Mouse (Mus musculus) thymus, adult 2 months (tissue): ENCODE data around the gene Gm47841. TPM values are rescaled to one million over a fixed set of nuclear protein-coding genes. Genes with fewer than 3 reads are reported as not detected.

Experiments used
- DNase-seq: peaks from one replicate; pipeline ENCODE4 v3.0.0; 2021
- H3K27ac ChIP-seq: fragments of 200-500 bp; 2 replicates; pipeline ENCODE4 v1.5.1; 2012; ENCODE audit warnings: low read length, control low read depth; ENCODE audit not compliant: control insufficient read depth, insufficient read depth
- H3K27me3 ChIP-seq: fragments of 200-500 bp; 2 replicates; pipeline ENCODE4 v1.6.1; 2012; ENCODE audit warnings: mild to moderate bottlenecking, low read length, moderate library complexity, mixed read lengths; ENCODE audit not compliant: control insufficient read depth, insufficient read depth
- H3K36me3 ChIP-seq: fragments of 200-500 bp; 2 replicates; pipeline ENCODE4 v1.6.1; 2012; ENCODE audit warnings: mild to moderate bottlenecking, low read length, moderate library complexity; ENCODE audit not compliant: control insufficient read depth, insufficient read depth
- H3K4me1 ChIP-seq: fragments of 200-500 bp; replicated peaks from 2 replicates; pipeline ENCODE4 v1.6.1; 2012; ENCODE audit warnings: low read length; ENCODE audit not compliant: control insufficient read depth, insufficient read depth
- H3K4me3 ChIP-seq: fragments of 200-500 bp; 2 replicates; pipeline ENCODE4 v1.5.1; 2012; ENCODE audit warnings: mild to moderate bottlenecking, low read length, control low read depth, moderate library complexity; ENCODE audit not compliant: control insufficient read depth, insufficient read depth
- CTCF ChIP-seq: fragments of 200-500 bp; IDR thresholded peaks from 2 replicates; pipeline ENCODE4 v1.5.1; 2012; ENCODE audit warnings: mild to moderate bottlenecking, control low read depth, low read length, moderate library complexity, borderline replicate concordance; ENCODE audit not compliant: control insufficient read depth, poor library complexity, insufficient read depth; ENCODE audit errors: extremely low read depth
- POLR2A ChIP-seq: fragments of 200-500 bp; IDR thresholded peaks from 2 replicates; pipeline ENCODE4 v1.6.1; 2012; ENCODE audit warnings: mild to moderate bottlenecking, low read length, control low read depth, moderate library complexity; ENCODE audit not compliant: control insufficient read depth, poor library complexity, insufficient read depth; ENCODE audit errors: extremely low read depth
- WGBS: fragments of 180-500 bp; shearing (Covaris S2); methylation state at CpG from one replicate; pipeline ENCODE4 v1.1.7; 2018; 5-methylcytosine and 5-hydroxymethylcytosine counted together
- polyA plus RNA-seq: library from polyadenylated mRNA; depleted of rRNA; stranded (reverse); fragments of >200 nt; gene quantifications from 2 replicates; pipeline ENCODE4 v1.2.3, GENCODE M21; 2012

Gm47841 gene
- polyA plus RNA-seq, 1 experiment = not detected

DNA sequence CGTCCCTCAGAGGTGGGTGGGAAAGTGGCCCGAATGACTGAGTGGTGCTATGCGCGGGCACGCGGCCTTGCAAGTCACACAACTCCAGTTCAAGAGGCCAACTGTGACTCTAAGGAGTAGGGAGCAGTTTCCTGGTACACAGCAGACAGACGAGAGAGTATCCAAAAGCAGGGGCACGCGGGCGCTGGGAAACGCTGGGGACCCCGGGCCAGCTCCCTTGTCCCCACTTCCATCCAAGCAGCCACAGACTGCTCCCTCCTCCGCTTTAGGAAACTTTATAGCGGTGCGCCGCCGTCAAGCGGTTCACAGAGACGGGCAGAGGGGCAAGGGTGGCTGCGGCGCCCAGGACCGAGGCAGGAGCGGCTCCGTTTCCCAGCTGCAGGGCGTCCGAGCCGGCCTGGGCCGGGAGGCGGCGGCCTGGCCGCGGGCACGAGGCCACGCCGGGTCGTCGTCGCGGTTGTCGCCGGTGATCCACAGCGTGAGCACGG is 1.1 kb downstream of the Gm47841 start:
- H3K4me3 ChIP-seq = no peak overlapping the region
- H3K4me1 ChIP-seq = no peaks in the 10 kb centered on the region
- no peak for DNase-seq
- H3K36me3 ChIP-seq = no peaks in the 10 kb centered on the region
- 7% methylated on average over 43 of the region's 43 CpGs for WGBS
- TF ChIP-seq CTCF (no peak), POLR2A (no peak)
- H3K27me3 ChIP-seq = peaks cover 19% of the 10 kb centered on the region; the same call in 1 of the 2 replicates
- H3K27ac ChIP-seq = no peak overlapping the region

DNA sequence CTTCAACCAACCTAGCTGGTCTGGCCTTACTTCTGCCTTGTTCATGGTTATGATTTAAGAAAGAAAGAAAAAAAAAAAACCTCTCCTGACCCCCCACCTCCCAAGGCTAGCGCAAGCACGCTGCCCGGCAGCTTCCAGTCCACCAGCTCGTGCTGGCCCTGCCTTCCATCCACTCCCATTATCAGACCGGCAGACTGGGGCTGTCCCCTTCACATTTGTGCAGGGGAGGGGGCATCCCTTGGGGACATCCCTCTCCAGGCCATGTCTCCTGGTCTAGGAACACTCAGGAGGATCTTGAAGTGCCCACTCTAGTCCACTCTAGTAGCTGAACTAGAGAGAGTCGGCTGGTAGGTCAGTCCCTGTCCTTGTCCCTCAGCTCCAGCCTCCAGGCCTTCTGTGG is 2.7 kb downstream of the Gm47841 start:
- Histone ChIP-seq H3K27me3 (peaks cover 19% of the 10 kb centered on the region; the same call in 1 of the 2 replicates), H3K4me3 (no peak overlapping the region), H3K27ac (no peak overlapping the region), H3K4me1 (no peaks in the 10 kb centered on the region), H3K36me3 (no peaks in the 10 kb centered on the region)
- no peak for TF ChIP-seq POLR2A
- TF ChIP-seq CTCF = no peak
- WGBS = 48% methylated on average over 6 of the region's 6 CpGs
- no peak for DNase-seq

DNA sequence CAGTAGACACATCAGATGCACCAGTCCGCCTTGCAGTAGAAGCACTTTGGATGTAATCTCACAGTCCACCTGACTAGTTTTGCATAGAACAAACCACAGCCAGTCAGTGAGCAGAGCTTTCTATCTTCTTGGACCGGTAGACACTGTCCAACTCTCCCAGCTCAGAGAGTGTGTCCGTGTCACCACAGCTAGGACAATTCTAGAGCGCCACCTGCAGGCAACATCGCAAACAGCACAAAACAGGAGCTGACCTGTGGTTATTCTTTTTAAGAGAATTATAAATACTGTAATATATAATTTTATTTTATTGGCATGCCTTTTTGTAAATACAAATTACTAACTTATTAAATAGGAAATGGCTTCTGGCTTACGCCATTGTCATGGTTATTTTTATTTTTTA is 4.6 kb downstream of the Gm47841 start:
- Histone ChIP-seq H3K4me1 (no peaks in the 10 kb centered on the region), H3K27ac (no peak overlapping the region), H3K36me3 (no peaks in the 10 kb centered on the region), H3K4me3 (no peak overlapping the region), H3K27me3 (peaks cover 18% of the 10 kb centered on the region; the same call in 1 of the 2 replicates)
- peak; percentile 41 for DNase-seq
- WGBS = 32% methylated on average over 6 of the region's 6 CpGs
- TF ChIP-seq POLR2A = no peak
- TF ChIP-seq CTCF = no peak

DNA sequence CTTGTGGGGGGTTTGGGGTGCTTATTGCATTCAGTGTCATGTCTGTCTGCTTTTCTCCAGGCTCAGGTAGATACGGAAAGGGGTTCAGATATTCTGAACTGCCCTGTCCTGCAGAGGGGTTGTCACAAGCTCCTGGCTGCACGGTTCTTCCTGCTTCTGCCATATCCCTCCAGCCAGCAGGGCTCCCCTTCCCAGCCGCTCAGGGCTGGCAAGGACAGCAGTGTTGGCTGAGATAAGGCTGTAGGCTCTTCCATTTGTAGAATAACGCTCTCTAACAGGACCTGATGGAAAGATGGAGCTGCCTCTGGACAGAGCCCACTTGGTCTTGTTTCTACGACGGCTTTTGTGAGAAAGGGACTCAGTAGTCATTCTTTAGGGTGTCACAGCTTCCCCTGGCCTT is 5.2 kb downstream of the Gm47841 start:
- Histone ChIP-seq H3K4me1 (no peaks in the 10 kb centered on the region), H3K27ac (no peak overlapping the region), H3K36me3 (no peaks in the 10 kb centered on the region), H3K27me3 (peaks cover 12% of the 10 kb centered on the region; the same call in 1 of the 2 replicates), H3K4me3 (no peak overlapping the region)
- TF ChIP-seq POLR2A (no peak), CTCF (no peak)
- DNase-seq = no peak
- 68% methylated on average over 6 of the region's 6 CpGs for WGBS

DNA sequence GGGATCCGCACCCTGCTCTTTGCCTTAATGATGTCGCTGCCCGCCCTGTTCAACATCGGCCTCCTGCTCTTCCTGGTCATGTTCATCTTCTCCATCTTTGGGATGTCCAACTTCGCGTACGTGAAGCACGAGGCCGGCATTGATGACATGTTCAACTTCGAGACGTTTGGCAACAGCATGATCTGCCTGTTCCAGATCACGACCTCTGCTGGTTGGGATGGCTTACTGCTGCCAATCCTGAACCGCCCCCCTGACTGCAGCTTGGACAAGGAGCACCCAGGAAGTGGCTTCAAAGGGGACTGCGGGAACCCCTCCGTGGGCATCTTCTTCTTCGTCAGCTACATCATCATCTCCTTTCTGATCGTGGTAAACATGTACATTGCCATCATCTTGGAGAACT is 7.5 kb downstream of the Gm47841 start:
- no peak overlapping the region for H3K27ac ChIP-seq
- H3K27me3 ChIP-seq = no peaks in the 10 kb centered on the region; the same call in 1 of the 2 replicates
- H3K4me1 ChIP-seq = no peaks in the 10 kb centered on the region
- peak; percentile 20 for DNase-seq
- WGBS = 45% methylated on average over 17 of the region's 17 CpGs
- no peaks in the 10 kb centered on the region for H3K36me3 ChIP-seq
- H3K4me3 ChIP-seq = no peak overlapping the region
- TF ChIP-seq POLR2A = no peak
- TF ChIP-seq CTCF = no peak

DNA sequence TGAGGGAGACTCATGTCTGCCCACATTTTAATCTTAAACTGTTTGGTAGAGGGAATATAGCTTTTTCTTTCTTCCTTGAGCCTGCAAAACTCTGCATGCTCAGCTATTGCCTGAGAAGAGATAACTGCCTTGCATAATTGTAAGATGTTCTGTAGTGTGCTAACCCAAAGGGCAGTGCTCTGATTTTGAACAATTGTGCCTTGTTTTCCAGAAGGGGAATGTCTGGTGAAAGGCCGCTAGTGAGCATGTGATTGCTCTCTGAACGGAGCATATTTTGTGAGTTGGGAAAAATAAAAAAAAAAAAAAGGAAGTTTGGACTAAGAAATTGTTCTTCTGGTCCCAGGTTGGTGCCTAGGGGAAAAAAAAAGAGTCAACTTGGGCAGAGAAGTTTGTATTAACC is 18.2 kb downstream of the Gm47841 start:
- Histone ChIP-seq H3K4me3 (no peak overlapping the region), H3K36me3 (no peaks in the 10 kb centered on the region), H3K4me1 (no peaks in the 10 kb centered on the region), H3K27ac (no peak overlapping the region), H3K27me3 (no peaks in the 10 kb centered on the region)
- WGBS = 74% methylated on average over 2 of the region's 2 CpGs
- no peak for TF ChIP-seq POLR2A
- TF ChIP-seq CTCF = no peak
- no peak for DNase-seq

DNA sequence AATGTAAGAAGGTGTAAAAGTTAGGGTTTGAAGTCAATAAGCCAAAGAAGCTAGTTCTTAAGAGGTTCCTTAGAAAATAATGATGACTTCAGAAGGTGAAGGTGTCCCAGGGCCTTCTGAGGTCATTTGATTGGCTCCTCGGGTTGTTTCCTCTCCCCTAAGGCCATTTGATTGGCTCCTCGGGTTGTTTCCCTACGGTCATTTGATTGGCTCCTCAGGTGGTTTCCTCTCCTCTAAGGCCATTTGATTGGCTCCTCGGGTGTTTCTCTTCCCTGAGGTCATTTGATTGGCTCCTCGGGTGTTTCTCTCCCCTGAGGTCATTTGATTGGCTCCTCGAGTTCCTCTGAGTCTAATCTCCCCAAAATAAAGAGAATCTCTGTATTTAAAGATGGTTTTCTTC is 35.8 kb downstream of the Gm47841 start:
- H3K4me3 ChIP-seq = no peak overlapping the region
- 88% methylated on average over 6 of the region's 6 CpGs for WGBS
- no peak for DNase-seq
- H3K27me3 ChIP-seq = no peaks in the 10 kb centered on the region
- no peaks in the 10 kb centered on the region for H3K36me3 ChIP-seq
- no peaks in the 10 kb centered on the region for H3K4me1 ChIP-seq
- TF ChIP-seq POLR2A (no peak), CTCF (no peak)
- no peak overlapping the region for H3K27ac ChIP-seq
